Mouse (Mus musculus) hindbrain, embryonic 11.5 days (tissue): ENCODE data around the gene Lrrc30. TPM values are rescaled to one million over a fixed set of nuclear protein-coding genes. Genes with fewer than 3 reads are reported as not detected.

Experiments used
- ATAC-seq: fragments of 200-750 bp; cut with Nextera tagmentation; 2 replicates; pipeline ENCODE4 v1.8.0; 2017; ENCODE audit warnings: mild to moderate bottlenecking, moderate TSS enrichment, moderate library complexity; ENCODE audit not compliant: low FRiP score
- DNase-seq: peaks from one replicate; pipeline ENCODE4 v3.0.0-alpha.2; 2015; ENCODE audit warnings: low spot score
- H3K27ac ChIP-seq: fragments of 300-500 bp; sonication (generic); 2 replicates; pipeline ENCODE4 v1.5.1; 2014; ENCODE audit warnings: mild to moderate bottlenecking, low read depth, low read length
- H3K27me3 ChIP-seq: fragments of 300-500 bp; sonication (generic); 2 replicates; pipeline ENCODE4 v1.6.1; 2014; ENCODE audit warnings: mild to moderate bottlenecking, low read length, moderate library complexity, mixed read lengths; ENCODE audit not compliant: control insufficient read depth, insufficient read depth
- H3K36me3 ChIP-seq: fragments of 300-500 bp; sonication (generic); 2 replicates; pipeline ENCODE4 v1.6.1; 2014; ENCODE audit warnings: mild to moderate bottlenecking, low read length, moderate library complexity, mixed read lengths; ENCODE audit not compliant: control insufficient read depth, insufficient read depth
- H3K4me1 ChIP-seq: fragments of 300-500 bp; sonication (generic); replicated peaks from 2 replicates; pipeline ENCODE4 v1.6.1; 2014; ENCODE audit warnings: low read length, mixed read lengths; ENCODE audit not compliant: control insufficient read depth, insufficient read depth
- H3K4me2 ChIP-seq: fragments of 300-500 bp; sonication (generic); replicated peaks from 2 replicates; pipeline ENCODE4 v1.6.1; 2014; ENCODE audit warnings: mild to moderate bottlenecking, low read depth, low read length
- H3K4me3 ChIP-seq: fragments of 300-500 bp; sonication (generic); 2 replicates; pipeline ENCODE4 v1.5.1; 2014; ENCODE audit warnings: low read depth, low read length
- H3K9ac ChIP-seq: fragments of 300-500 bp; sonication (generic); 2 replicates; pipeline ENCODE4 v1.6.1; 2014; ENCODE audit warnings: low read depth, low read length
- H3K9me3 ChIP-seq: fragments of 300-500 bp; sonication (generic); 2 replicates; pipeline ENCODE4 v1.6.1; 2016; ENCODE audit warnings: low read length; ENCODE audit not compliant: control insufficient read depth
- WGBS: fragments of 180-500 bp; shearing (Covaris S2); extraction: QIAGEN DNeasy Blood & Tissue Kit; methylation state at CpG from one replicate; pipeline ENCODE4 v1.1.7; 2014; 5-methylcytosine and 5-hydroxymethylcytosine counted together
- polyA plus RNA-seq: library from polyadenylated mRNA; unstranded; fragments of >200 nt; fragmentation: Nextera tagmentation; extraction: Ambion mirVana; gene quantifications from 2 replicates; pipeline ENCODE4 v1.2.1, GENCODE M21; 2014

Lrrc30 gene
- polyA plus RNA-seq: not detected in 2 replicates

DNA sequence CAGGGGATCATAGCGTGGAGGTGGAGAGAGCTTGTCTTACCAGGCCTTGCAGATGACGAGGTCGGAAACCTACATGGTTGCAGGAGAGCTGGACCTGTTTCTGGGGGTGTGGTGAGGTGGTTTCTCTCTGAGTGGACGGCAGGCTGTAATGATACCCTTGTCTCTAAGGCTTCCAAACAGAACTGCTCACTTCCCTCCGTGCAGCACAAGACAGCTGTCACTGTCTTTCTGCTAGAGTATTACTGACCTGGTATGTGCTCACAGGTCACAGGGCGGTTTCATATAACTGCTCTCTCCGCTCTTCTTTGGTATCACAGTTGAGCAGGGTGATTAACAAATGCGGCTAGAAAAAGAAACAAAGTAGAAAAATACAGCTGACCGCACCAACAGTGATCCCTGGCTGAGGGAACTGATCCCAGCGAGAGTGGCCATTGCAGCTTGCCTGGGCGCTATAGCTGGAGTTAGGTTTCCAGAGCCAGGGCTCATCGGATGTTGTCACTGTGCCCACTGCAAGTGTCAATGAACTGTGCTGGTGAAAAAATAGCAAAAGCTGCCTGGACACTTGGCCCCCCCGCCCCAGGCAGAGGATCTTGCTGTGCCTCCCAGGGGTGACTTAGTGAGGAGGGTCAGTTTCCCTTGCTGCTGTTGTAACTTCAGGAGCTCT is at the start of gene Lrrc30:
Gene Lrrc30 (minus strand): TSS at position 48 of the 664 bp plus-strand sequence.
- no peaks in the 10 kb centered on the region for H3K4me1 ChIP-seq
- no peak within 1 kb of the TSS for H3K4me2 ChIP-seq
- no peak within 1 kb of the TSS for H3K27ac ChIP-seq
- no peaks in the 10 kb centered on the region for H3K9me3 ChIP-seq
- WGBS: 74% methylated on average over 13 of the region's 13 CpGs
- ATAC-seq (no peak), DNase-seq (no peak)
- no peaks in the 10 kb centered on the region for H3K36me3 ChIP-seq
- H3K4me3 ChIP-seq: no peak within 1 kb of the TSS
- no peak within 1 kb of the TSS for H3K9ac ChIP-seq
- no peaks in the 10 kb centered on the region for H3K27me3 ChIP-seq

DNA sequence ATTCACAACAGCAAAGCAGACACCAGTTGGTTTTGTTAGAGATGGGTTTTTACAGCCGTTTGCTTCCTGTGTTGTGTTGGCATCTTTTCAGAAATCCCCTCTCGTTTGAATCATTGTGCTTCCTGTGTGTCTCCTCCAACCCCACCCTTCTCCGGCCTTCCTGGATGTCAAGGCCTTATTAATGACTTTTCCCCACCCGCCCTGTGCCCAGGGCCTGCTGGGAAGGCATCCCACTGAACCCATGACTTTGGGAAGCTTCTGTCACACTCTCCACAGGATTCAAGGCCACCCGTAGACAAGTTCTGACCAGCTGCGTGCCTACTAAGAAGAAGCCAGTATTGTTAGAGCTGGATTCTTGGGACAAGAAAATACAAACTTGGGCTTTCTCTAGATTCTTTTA is 48.6 kb upstream of the Lrrc30 start:
- Histone ChIP-seq H3K36me3 (no peaks in the 10 kb centered on the region), H3K4me2 (no peak overlapping the region), H3K9me3 (no peaks in the 10 kb centered on the region; the same call in 1 of the 2 replicates), H3K4me3 (no peak overlapping the region), H3K9ac (no peak overlapping the region), H3K4me1 (no peaks in the 10 kb centered on the region; the same call in 1 of the 2 replicates), H3K27ac (no peak overlapping the region), H3K27me3 (no peaks in the 10 kb centered on the region)
- no peak for ATAC-seq
- no peak for DNase-seq
- WGBS: 60% methylated on average over 6 of the region's 6 CpGs

DNA sequence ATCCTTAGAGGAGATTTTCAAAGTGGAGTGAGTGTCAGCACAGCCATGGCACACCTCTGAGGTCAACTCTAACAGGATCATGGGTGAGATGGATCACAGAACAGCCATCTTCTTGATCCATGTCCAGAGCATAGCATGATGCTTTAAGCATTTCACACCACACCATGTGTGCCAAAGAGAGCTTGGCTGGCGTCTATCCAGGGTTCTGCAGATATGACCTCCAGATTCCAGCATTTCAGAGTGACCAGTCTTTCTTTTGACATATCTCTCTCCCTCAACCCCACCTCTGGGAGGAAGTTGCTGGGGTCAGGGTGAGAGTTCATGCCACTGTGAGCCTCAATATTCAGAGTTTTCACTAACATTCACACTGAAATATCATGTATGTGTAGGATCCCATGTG is 46.1 kb upstream of the Lrrc30 start:
- no peaks in the 10 kb centered on the region; the same call in 1 of the 2 replicates for H3K4me1 ChIP-seq
- DNase-seq (no peak), ATAC-seq (no peak)
- no peak overlapping the region for H3K4me2 ChIP-seq
- H3K9ac ChIP-seq: no peak overlapping the region
- H3K9me3 ChIP-seq: no peaks in the 10 kb centered on the region; the same call in 1 of the 2 replicates
- H3K27me3 ChIP-seq: no peaks in the 10 kb centered on the region
- H3K27ac ChIP-seq: no peak overlapping the region
- H3K36me3 ChIP-seq: no peaks in the 10 kb centered on the region
- 93% methylated on average over 1 of the region's 1 CpGs for WGBS
- no peak overlapping the region for H3K4me3 ChIP-seq

DNA sequence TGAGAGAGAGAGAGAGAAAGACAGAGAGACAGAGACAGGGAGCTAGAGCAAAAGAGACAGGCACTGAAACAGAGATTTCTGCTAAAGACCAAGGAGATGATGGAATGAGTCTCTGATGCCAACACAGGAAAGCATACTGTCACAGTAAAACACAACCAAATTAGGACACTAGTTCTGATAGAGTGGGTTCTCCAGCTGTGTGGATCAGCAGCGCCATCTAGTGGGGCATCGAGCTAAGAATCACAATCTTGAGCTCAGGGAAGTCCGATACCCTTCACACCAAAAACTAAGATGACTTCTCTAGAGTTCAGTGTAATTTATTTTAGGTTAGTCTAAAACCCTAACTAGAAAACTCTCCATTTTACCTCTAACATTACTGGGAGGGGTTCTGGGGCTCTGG is 35.5 kb upstream of the Lrrc30 start:
- ATAC-seq (no peak; the same call in 1 of the 2 replicates), DNase-seq (peak; percentile 86)
- H3K4me3 ChIP-seq: no peak overlapping the region
- H3K36me3 ChIP-seq: no peaks in the 10 kb centered on the region
- 20% methylated on average over 3 of the region's 3 CpGs for WGBS
- H3K9ac ChIP-seq: no peak overlapping the region
- H3K9me3 ChIP-seq: no peaks in the 10 kb centered on the region
- H3K4me1 ChIP-seq: no peaks in the 10 kb centered on the region
- H3K27ac ChIP-seq: no peak overlapping the region
- no peak overlapping the region for H3K4me2 ChIP-seq
- H3K27me3 ChIP-seq: no peaks in the 10 kb centered on the region

DNA sequence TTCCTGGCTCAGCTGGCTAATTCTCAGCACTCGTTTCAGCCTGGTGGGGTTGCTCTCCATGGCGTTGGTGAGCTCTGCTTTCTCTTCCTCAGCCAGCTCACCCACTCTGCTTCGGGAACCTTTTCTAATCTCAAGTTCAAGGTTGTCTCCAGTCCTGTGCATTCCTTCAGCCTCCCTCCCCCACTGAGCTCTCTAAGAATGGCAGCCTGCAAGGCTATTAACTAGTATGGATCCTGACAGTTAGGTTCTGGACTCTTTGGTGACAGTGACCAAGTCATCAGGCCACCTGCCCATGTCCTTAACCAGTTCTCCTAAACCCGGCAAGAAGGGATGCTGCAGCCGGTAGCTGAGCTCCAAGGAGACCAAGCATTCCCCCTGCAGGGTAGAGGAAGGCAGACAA is 34.5 kb upstream of the Lrrc30 start:
- ATAC-seq (no peak), DNase-seq (no peak)
- Histone ChIP-seq H3K9me3 (no peaks in the 10 kb centered on the region), H3K4me3 (no peak overlapping the region), H3K9ac (no peak overlapping the region), H3K4me2 (no peak overlapping the region), H3K27me3 (no peaks in the 10 kb centered on the region), H3K36me3 (no peaks in the 10 kb centered on the region), H3K4me1 (no peaks in the 10 kb centered on the region), H3K27ac (no peak overlapping the region)
- 62% methylated on average over 5 of the region's 5 CpGs for WGBS

DNA sequence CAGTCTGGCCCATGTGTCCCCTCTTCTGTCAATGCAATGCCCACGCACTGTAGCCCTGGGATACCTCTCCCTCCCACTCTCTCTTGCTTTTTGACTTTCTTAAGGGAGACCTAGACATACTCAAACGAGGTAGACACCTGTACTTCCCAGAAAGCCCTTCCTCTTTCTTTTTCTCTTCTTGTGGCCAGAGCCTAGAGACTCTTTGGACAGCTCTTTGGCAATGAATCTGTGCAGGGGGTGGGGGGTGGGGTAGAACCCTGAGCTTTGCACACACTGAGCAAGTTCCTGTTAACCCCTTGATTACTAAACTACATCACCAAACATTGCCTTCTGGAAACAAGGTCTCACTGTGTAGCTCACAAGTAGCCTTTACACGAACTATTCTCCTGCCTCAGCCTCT is 31.8 kb upstream of the Lrrc30 start:
- H3K4me1 ChIP-seq: no peaks in the 10 kb centered on the region
- no peak overlapping the region for H3K4me3 ChIP-seq
- no peaks in the 10 kb centered on the region for H3K36me3 ChIP-seq
- ATAC-seq (no peak), DNase-seq (no peak)
- no peak overlapping the region for H3K4me2 ChIP-seq
- no peak overlapping the region for H3K27ac ChIP-seq
- no peaks in the 10 kb centered on the region for H3K27me3 ChIP-seq
- H3K9me3 ChIP-seq: no peaks in the 10 kb centered on the region
- H3K9ac ChIP-seq: no peak overlapping the region
- WGBS: 76% methylated on average over 3 of the region's 3 CpGs

DNA sequence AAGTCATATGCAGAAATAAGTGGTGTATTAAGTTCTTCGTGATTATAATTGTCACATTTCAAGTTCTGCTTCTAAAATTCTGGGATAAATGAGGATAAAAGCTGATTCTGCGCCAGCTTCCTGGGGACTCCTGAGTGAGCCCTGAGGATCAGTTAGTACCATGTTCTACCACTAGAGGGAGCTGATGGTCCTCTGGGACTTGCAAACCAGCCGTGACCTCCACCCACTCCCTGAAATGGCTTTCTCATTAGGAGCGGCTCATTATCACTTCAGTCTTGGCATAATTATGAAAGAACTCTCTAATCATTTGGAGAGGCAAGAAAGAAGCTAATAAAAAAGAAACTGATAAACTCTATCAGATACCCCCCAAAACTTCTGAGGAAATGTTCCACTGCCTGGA is 19.0 kb upstream of the Lrrc30 start:
- Histone ChIP-seq H3K4me2 (no peak overlapping the region), H3K9ac (no peak overlapping the region), H3K27me3 (no peaks in the 10 kb centered on the region), H3K27ac (no peak overlapping the region), H3K4me1 (no peaks in the 10 kb centered on the region), H3K36me3 (no peaks in the 10 kb centered on the region), H3K4me3 (no peak overlapping the region), H3K9me3 (no peaks in the 10 kb centered on the region)
- ATAC-seq: no peak
- DNase-seq: peak; percentile 82
- 20% methylated on average over 4 of the region's 4 CpGs for WGBS

DNA sequence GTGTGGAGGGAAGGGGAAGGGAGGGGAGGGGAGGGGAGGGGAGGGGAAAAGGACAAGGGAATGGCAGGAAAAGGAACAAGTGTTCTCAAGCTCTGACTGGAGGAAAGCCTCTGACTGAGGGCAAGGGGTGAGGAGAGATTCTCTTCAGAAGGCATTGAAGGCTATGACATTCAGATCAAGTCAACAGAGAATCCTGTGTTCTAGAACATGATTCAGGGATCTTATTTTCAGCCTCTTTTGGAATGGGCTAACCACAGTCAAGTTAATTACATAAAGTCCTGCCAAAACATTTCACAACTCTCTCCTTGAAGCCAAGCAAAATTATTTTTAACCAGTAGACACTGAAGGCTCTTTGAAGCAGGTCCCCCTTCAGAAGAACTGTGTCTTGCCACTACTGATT is 9.1 kb upstream of the Lrrc30 start:
- no peaks in the 10 kb centered on the region for H3K36me3 ChIP-seq
- H3K27ac ChIP-seq: no peak overlapping the region
- H3K4me1 ChIP-seq: no peaks in the 10 kb centered on the region
- ATAC-seq: no peak
- no peak overlapping the region for H3K9ac ChIP-seq
- DNase-seq: no peak
- H3K4me2 ChIP-seq: no peak overlapping the region
- H3K27me3 ChIP-seq: no peaks in the 10 kb centered on the region
- H3K4me3 ChIP-seq: no peak overlapping the region
- no peaks in the 10 kb centered on the region for H3K9me3 ChIP-seq

DNA sequence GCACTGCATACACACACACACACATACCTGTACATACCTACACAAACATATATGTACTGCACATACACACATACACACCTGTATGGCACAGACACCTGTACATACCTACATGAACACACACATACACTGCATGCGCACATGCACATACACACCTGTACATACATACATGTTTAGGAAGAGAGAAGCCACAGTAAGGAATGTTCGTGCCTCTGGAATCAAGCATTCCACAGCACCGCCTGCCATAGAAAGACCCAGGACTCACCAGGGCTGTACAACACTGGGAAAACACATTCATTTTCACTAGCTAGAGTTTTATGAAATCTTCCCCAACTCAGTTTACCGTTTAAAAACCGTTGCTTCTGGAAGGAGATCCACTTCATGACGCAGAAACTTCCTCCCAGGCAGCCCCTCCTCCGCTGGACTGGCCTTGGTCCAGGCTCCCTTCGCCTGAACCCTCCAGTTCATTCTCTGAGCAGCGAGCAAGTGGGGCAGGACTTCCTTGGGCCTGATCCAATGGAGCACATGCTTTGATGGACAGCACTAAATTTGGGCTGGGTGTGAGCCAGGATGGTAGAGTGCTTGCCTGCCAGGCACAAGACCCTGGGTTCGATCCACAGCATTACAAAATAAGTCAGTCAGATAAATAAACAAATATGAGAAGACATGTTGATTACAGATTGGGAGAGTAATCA is 5.7 kb upstream of the Lrrc30 start:
- no peak for DNase-seq
- no peak for ATAC-seq
- no peaks in the 10 kb centered on the region for H3K36me3 ChIP-seq

More for the DNA sequence above, 5.7 kb upstream of the Lrrc30 start:
- H3K4me3 ChIP-seq: no peak overlapping the region
- H3K27me3 ChIP-seq: no peaks in the 10 kb centered on the region
- no peaks in the 10 kb centered on the region for H3K4me1 ChIP-seq
- no peak overlapping the region for H3K4me2 ChIP-seq
- 92% methylated on average over 10 of the region's 10 CpGs for WGBS
- no peak overlapping the region for H3K9ac ChIP-seq
- H3K27ac ChIP-seq: no peak overlapping the region
- H3K9me3 ChIP-seq: no peaks in the 10 kb centered on the region
